Mouse (Mus musculus) megakaryocyte-erythroid progenitor cell, adult 5-6 weeks (primary cell): ENCODE results near the gene Msln. TPM values are rescaled to one million over a fixed set of nuclear protein-coding genes. Genes with fewer than 3 reads are reported as not detected.

Experiments used
- ATAC-seq: replicated peaks from 2 replicates; pipeline ENCODE4 v1.8.0; 2016; ENCODE audit warnings: mild to moderate bottlenecking, inconsistent platforms; ENCODE audit not compliant: severe bottlenecking, poor library complexity, low FRiP score, low TSS enrichment
- total RNA-seq, 2 experiments: library from RNA; stranded (forward) in 1 of 2; stranded (reverse) in 1 of 2; fragments of 200-1000, 215-1000 nt in 1 of 2; fragments of >200 nt in 1 of 2; fragmentation: Nextera tagmentation in 1 of 2; gene quantifications; 2 replicates each; pipeline ENCODE4 v1.2.3; 2014 to 2017

Msln gene
- total RNA-seq (2014; fragmentation: Nextera tagmentation) (not detected in 2 replicates), total RNA-seq (2017) (not detected in 2 replicates)

DNA sequence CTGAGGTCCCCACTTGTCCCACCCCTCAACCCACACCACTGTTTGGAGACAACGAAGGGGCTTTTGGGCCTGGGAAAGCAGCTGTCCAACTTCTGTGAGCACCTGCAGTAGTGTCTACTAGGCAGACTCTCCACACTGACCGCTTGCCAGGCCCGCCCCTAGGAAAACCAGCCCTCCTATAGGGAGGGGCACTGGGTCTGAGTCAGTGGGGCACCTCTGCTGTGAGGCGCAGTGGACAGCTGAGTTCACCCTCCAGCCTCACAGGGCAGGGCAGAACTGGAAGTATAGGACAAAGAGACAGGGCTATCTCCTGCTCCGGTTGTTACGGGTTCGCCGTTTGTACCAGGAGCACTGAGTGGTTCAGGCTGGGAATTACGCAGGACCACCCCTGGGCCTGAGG lies at the start of gene Msln:
Gene Msln (minus strand): TSS at position 138 of the 400 bp plus-strand sequence.
- ATAC-seq = no peak

DNA sequence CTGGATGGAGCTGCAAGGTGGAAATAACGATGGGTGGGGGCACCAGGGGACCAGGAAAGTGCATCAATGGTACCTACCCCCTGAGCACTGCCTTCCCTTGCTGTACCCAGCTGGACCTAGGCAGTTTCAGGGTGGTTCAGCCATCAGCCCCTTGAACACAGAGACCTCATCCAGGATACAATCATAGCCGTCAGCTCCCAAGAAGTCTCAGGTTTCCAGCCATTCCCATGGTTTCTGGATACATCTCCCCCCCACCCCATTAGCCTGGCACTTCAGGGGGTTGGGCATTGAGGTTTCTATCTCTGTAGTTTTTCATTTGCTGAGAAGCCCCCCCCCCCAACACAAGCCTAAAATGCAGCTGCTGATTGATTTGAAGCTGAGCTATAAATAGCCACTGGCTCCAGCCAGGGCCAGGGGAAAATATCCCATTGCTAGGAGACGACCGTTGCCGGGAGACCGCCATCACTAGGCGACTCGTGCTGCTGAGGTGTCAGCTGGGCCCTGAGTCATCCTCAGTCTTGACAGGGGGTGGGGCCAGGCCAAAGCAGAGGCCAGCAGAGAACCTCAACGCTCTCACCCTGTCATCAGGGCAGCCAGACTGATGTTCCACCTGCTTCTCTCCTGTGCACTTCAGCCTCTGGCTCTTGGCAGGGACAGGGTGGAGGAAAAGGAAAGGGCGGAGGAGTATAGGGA lies 48.8 kb upstream of the Msln start:
- ATAC-seq = no peak

DNA sequence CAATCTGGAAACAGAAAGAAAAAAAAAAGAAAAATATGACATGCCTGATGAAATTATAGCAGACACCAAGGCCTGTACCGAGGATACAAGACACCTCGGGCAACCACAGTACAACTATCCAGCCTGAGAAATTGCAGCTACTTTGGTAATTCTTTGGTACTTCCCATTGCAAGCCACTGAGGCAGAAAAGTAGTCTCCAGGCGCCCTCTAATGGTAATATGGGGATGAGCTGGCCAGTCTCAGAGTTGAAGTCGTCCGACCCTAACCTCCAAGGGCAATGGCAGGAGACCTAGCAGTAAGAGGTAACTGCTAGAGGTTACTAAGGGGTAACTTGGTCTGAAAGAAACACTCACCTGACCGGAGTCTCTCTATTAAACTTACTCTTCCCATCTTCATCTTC lies 46.9 kb upstream of the Msln start:
- peak; percentile 71 for ATAC-seq

DNA sequence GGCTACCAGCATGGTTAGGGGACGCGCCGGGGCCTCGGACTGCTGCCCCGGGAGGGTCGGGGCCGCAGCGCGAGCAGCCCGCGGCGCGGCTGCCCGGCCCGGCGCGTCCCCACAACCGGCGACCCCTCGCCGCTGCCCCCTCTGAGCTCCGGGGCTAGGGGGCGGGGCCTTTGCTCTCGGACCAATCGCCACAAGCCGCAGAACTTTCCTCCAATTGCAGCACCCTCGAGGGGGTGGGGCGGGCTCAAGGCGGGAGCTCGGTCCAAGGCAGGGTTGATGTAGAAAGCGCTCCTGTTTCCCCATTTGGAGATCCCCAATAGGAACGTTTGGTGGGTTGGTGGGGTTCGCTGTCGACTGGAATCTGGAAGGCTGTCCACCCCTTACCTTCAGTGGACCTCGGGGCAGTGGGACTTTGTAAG lies 42.8 kb upstream of the Msln start, which contains the start of gene Metrn:
Gene Metrn (minus strand): TSS at position 186 of the 419 bp plus-strand sequence.
- peak; percentile 62 for ATAC-seq

DNA sequence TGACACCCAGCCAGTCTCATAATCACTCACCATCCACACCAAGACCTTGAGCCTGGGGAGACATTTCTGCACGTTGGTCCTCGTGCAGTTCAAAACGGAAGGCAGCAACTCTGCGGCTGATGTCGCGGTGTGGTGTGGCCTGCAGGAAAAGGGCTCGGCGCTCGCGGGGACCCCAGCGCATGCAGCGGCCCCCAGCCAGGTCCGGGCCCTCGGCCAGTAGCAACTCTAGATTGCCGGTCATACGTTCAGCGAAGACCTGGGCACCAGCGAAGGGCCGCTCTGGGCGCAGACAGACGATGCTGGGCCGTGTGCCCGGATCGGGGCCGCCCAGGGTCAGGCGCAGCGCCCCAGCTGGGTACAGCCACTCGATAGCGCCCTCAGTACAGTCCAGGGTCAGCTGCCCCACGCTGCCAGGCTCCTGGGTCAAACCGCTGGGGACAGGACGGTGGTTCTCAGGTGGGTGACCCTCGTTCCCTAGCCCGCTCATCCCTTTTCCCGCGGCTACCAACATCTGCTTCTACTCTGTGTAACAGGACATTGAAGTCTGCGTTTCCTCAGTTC lies 42.1 kb upstream of the Msln start:
- ATAC-seq = no peak

DNA sequence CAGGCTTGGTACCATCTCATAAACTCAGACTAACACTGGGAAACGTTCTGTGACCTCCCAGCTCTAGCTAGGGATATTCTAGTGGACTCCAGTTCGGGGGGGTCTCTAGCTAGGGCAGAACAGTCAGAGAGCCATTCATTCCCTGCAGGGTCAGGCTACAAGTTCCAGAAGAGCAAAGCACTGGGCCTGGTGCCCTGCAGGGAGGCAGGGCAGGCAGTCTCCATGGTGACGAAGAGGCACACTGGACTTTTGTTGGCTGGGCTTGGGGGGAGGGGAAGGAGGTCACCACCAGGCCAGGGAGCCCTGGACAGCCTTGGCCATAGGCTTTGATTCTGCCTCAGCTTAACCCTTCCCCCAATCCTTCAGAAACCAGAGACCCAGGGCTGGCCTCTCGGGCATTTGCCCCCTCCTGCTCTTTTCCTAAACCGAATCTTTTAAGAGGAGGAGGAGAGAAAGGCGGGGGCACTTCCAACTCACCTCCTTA lies 41.5 kb upstream of the Msln start, which contains the start of gene AC134908.4:
Gene AC134908.4 (minus strand): TSS at position 51 of the 484 bp plus-strand sequence.
- no peak for ATAC-seq

DNA sequence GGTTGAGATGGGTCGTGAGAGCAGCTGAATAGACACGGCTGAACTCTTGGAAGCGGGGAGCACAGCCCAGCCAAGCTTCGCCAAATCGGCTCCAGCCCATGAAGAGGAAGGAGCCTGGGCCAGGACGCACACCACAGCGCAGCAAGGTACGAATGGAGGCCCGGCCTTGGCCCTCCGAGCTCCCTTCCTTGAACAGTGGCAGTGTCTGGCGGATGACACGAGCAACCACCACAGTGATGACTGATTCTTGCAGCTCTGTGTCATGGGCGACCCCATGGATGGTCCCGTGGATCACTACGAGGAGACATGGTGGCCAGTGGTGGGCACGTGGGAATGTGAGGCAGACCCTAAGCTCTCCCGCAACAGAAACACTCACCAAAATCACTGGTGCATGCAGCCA lies 40.8 kb upstream of the Msln start:
- ATAC-seq = no peak

DNA sequence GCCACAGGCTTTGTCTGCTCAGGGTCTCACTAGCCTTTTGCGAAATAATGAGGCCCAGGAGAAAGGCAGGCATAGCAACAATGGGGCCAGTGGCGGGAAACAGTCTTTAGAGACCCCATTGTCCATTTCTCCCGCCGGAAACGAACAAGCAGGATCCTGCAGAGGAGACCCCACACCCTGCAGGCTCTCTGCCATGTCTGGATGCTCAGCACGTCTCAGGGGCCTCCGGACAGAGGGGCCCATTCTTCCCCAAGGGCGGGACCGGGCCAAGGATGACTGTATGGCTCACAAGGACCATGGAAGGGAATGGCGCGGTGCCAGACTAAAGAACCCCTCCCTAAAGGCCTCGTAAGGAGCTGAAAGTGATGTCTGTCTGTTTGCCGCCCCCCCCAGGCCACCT lies 40.0 kb upstream of the Msln start:
- ATAC-seq = no peak

DNA sequence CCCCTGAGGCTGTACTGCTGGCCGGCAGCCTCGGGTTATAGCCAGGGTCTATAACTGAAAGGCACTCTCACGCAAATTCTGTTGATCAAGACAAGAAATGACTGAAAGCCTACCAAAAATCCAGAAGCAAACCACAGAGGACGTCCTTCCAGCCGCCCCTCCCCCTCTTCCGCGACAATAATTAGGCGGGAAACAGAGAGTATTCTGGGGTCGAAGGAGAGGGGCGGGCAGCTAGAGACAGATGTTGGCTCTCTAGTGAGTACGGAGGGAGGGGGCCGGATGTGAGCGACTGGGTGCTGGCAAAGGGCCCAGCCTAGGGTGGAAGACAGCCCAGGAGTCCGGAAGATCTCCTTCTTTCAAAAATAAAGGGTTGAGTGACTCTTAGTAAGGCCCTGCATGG lies 38.4 kb upstream of the Msln start, which contains the start of gene Fam173a:
Gene Fam173a (minus strand): TSS at position 287 of the 400 bp plus-strand sequence.
- ATAC-seq = peak; percentile 55

DNA sequence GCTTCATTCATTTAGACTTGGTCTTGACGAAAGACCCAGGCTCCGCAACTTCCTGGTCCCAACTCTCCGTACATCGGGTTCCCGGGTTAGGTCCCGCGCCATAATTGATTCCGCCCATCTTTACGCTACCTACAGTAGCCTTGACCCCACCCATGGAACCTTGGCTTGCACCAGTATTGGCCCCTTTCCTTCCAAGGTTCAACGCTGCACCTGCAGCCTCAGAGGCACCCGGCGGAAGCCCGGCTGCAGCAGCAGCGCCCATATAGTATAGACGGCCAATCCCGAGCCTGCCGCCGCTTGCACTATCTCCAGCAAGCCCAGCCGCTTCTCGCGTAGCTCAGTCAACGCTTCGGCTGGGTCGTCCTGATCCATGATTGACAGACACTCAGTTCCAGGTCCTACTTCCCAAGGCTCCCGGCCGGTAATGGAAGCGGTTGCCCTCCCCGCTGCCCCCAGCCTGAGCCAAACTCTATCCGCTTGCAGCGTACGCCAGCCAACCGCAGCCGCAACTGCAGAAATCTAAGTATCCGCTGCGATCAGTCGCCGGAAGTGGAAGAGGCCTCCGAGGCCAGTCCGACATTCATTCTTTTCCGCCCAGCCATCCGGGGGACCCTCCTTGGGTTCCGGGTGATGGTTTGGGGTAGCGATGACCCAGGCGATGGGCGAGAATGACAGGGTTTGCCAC lies 37.8 kb upstream of the Msln start:
- ATAC-seq = peak; percentile 55

DNA sequence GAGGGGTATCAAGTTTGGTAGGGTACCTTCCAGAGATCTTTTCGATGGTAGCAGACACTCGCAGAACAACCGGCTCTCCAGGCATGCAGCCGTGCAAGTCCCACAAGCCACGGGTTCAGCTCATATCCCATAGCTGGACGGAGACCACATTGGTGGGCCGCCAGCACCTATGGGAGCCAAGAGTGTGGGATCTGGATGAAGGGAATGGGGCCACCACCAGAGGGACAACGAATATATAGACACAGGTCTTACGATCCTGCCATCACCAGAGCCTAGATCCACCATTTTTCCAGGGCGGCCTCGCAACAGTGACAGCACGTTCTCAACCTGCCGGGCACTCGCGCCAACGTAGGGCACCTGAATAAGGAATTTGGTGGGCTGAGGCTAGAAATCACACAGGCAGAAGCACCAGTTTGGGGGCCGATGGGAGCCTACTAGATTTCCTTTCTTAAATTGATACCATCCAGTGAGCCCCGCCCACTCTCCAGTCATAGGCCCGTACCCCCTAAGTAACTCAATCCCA lies 37.2 kb upstream of the Msln start:
- no peak for ATAC-seq

DNA sequence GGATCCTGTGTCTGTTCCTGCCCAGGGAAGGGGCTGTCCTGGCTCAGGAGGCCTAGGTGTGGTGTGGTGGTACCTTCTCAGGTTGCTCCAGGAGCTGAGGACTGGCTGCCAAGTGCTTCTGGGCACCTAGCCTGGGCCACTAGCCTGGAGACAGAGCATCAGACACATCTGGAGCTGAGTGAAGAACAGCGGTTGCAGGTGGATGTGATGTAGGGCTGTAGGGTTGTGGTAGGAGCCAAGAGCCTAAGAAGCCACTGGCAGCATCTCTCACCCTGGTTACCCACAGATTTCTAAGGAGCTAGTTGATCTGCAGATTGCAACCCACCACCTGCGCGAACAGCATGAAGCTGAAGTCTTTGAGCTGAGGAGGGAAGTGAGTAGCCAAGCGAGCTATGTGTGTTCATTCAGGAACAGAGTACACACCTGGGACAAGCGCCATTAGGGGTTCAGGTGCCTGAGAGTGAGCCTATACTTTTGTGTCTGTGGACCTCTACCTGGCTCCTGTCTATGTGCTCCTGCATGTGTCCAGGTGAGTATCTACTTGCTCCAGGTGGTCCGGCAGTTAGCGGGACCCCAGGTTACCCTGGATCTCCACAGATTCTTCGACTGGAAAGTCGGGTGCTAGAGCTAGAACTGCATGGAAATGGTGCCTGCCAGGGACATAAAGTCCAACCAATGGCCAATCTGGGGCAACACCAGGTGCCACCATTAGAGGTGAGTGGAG lies 32.8 kb upstream of the Msln start:
- ATAC-seq = no peak

DNA sequence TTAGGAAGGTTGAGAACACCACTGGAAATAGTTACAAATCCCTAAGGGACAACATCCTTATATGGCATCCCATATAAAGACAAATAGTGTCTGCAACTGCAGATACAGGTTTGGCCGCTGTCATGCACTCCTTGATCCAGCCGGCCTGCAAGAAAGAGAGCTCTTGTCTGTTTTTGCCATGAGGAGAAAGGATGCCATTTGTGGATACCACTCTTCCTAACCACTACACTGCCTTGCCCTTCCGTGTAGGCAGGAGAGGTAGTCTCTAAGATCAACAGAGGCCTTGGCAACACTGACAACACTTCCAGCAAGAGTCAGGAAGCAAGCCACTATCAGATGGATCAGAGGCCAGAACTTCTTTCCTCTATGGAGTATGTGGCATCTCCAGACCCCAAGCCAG lies 32.1 kb upstream of the Msln start, which contains the start of gene Ccdc78:
Gene Ccdc78 (plus strand): TSS at position 301 of the 400 bp plus-strand sequence.
- no peak for ATAC-seq

DNA sequence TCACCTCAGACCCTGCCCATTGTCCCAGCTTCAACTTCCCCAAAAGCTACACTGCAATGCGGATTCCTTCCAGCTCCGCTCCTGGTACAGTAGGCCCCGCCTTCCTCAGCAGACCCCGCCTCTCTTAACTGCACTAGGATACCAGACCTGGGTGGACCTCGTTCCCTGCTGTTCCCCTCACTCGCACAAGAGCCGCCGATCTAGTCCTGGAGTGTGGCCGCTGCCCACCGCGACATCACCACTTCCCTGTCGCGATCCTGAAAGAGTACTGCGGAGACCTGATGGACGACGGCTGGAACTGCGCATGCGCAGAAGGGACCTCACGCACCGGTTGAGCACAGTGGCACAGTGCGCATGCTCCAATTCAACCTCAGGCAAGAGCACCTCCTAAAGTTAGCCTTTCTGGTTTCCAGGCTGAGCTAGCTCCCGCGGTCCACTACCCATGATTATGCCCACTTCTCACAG lies 31.1 kb upstream of the Msln start, which contains the start of gene Haghl:
Gene Haghl (minus strand): TSS at position 393 of the 465 bp plus-strand sequence.
- ATAC-seq = peak; percentile 83

DNA sequence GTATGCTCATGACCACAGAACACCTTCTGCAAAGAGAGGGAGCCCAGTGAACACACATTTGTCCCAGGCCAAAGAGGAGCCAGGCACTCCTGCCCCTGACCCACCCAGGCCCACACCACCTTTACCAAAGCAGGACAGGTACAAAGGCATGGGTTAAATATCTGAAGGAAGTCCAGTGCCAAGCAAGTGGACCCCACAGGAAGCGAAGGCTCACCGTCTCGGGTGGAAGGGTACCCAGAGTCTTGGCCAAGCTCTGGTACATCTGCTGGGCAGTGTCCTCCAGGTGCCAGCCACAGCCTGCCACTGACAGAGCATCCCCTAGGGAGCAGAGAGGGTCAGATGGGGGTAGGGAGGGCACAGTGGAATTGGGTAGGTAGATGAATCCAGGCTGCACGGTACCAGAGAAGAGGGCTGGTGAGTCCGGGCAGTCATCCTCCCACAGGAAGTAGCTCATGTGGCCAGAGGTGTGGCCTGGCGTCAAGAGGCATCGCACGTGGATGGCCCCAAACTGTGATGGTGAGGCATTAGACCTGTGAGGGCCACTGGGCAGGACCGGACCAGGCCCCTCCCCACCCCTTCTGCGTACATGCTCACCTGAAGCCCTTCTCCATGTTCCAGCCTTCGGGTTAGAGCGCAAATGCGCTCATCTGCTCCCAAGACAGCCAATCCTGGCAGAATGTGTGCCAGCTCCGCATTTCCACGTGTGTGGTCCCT lies 29.8 kb upstream of the Msln start:
- ATAC-seq = no peak

DNA sequence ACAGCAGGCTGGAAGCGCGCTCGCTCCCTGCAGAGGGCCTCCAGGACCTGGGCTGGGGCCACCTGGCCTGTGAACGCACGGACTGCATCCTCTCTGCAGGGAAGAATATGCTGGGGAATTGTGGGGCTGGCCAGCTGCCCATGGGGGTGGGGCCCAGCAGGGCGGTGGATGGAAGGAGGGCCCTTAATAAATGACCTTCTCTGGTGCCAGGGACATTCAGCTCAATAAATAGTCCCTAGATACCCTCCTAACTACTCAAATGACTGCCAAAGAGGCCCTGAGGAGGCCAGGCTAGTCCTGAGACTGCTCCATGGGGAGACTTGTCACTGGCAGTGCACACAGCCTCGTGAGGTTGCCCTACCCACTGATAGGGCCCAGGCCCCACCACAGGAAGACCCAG lies 28.9 kb upstream of the Msln start:
- no peak for ATAC-seq

DNA sequence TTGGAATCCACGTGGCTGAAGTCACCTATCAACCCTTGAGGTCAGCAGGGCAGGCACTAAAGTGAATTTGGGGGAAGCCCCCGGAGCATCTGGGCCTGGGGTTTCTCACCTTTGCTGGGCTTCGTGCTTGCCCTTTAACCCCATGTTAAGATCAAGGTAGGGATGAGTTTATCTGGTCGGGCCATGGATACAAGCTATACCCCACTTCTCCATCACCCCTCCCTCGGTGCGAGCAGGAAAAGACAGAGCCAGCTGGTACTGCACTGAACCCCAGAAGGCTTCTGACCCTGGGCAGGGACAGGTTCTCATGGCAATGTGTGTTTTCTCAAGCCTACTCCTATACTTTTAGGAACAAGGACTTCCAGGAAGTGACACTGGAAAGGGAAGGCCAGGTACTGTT lies 27.2 kb upstream of the Msln start:
- ATAC-seq = no peak

DNA sequence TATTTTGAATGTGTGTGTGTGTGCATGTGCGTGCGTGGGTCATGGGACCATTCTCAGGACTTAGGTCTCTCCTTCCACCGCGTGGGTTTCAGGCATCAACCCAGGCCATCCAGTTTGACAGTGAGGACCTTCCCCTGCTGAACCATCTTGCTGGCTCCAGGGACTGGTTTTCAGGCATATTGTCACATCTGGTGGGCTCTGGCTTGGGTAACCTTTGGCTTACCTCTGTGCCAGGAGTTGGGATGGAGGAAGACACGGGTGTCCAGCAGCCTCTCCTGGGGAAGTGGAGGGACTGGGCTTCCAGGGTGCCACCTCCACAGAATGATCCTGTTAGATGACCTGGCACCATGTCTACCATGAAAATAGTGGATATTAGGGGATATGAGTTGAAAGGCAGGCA lies 23.8 kb upstream of the Msln start:
- no peak for ATAC-seq
